Mouse (Mus musculus): ENCODE results near the gene Ush2a.

Ush2a gene

GRCm38 (mm10) chr1:188541492-188541891, 279.7 kb downstream of the Ush2a start:
- DNase-seq (ENCODE audit: low spot score in 2 of 2), result no peak

GRCm38 (mm10) chr1:188543364-188543763, 281.5 kb downstream of the Ush2a start:
- DNase-seq (ENCODE audit: low spot score in 2 of 2), result no peak

GRCm38 (mm10) chr1:188549686-188550085, 287.9 kb downstream of the Ush2a start:
- DNase-seq (ENCODE audit: low spot score in 2 of 2), result no peak

- no peak for DNase-seq (ENCODE audit: low spot score in 2 of 2)
Measured at GRCm38 (mm10) chr1:188551802-188552201, 290.0 kb downstream of the Ush2a start.

- no peak for DNase-seq (ENCODE audit: low spot score in 2 of 2)
Measured at GRCm38 (mm10) chr1:188558911-188559310, 297.1 kb downstream of the Ush2a start.

- no peak for DNase-seq (ENCODE audit: low spot score in 2 of 2)
Measured at GRCm38 (mm10) chr1:188566229-188566628, 304.4 kb downstream of the Ush2a start.

GRCm38 (mm10) chr1:188567486-188567885, 305.7 kb downstream of the Ush2a start:
- DNase-seq (ENCODE audit: low spot score in 2 of 2), result no peak

- no peak for DNase-seq (ENCODE audit: low spot score in 2 of 2)
Measured at GRCm38 (mm10) chr1:188568295-188568961, 306.6 kb downstream of the Ush2a start.

GRCm38 (mm10) chr1:188576246-188576747, 314.5 kb downstream of the Ush2a start:
- no peak for DNase-seq (ENCODE audit: low spot score in 2 of 2)

GRCm38 (mm10) chr1:188577376-188577775, 315.6 kb downstream of the Ush2a start:
- DNase-seq (ENCODE audit: low spot score in 2 of 2), result no peak

- DNase-seq (ENCODE audit: low spot score in 2 of 2), result no peak
Measured at GRCm38 (mm10) chr1:188581136-188581535, 319.3 kb downstream of the Ush2a start.

GRCm38 (mm10) chr1:188595251-188595650, 333.4 kb downstream of the Ush2a start:
- DNase-seq (ENCODE audit: low spot score in 2 of 2), result no peak

GRCm38 (mm10) chr1:188598052-188598451, 336.2 kb downstream of the Ush2a start:
- no peak for DNase-seq (ENCODE audit: low spot score in 2 of 2)

GRCm38 (mm10) chr1:188599134-188599533, 337.3 kb downstream of the Ush2a start:
- DNase-seq (ENCODE audit: low spot score in 2 of 2), result no peak

GRCm38 (mm10) chr1:188606450-188606849, 344.6 kb downstream of the Ush2a start:
- DNase-seq (ENCODE audit: low spot score in 2 of 2), result no peak

GRCm38 (mm10) chr1:188616547-188616946, 354.7 kb downstream of the Ush2a start:
- no peak for DNase-seq (ENCODE audit: low spot score in 2 of 2)

GRCm38 (mm10) chr1:188633736-188634135, 371.9 kb downstream of the Ush2a start:
- no peak for DNase-seq (ENCODE audit: low spot score in 2 of 2)

- DNase-seq (ENCODE audit: low spot score in 2 of 2), result no peak
Measured at GRCm38 (mm10) chr1:188639666-188640065, 377.8 kb downstream of the Ush2a start.

GRCm38 (mm10) chr1:188643156-188643555, 381.3 kb downstream of the Ush2a start:
- no peak for DNase-seq (ENCODE audit: low spot score in 2 of 2)

- DNase-seq (ENCODE audit: low spot score in 2 of 2), result no peak
Measured at GRCm38 (mm10) chr1:188653001-188653400, 391.2 kb downstream of the Ush2a start.

- no peak for DNase-seq (ENCODE audit: low spot score in 2 of 2)
Measured at GRCm38 (mm10) chr1:188656121-188656520, 394.3 kb downstream of the Ush2a start.

- DNase-seq (ENCODE audit: low spot score in 2 of 2), result no peak
Measured at GRCm38 (mm10) chr1:188659159-188659558, 397.3 kb downstream of the Ush2a start.

- no peak for DNase-seq (ENCODE audit: low spot score in 2 of 2)
Measured at GRCm38 (mm10) chr1:188660339-188660738, 398.5 kb downstream of the Ush2a start.

GRCm38 (mm10) chr1:188660882-188661281, 399.1 kb downstream of the Ush2a start:
- DNase-seq (ENCODE audit: low spot score in 2 of 2), result no peak
